Mouse (Mus musculus) hindbrain, embryonic 11.5 days (tissue): ENCODE data around the gene Slco1a1. TPM values are rescaled to one million over a fixed set of nuclear protein-coding genes. Genes with fewer than 3 reads are reported as not detected.

Experiments
- ATAC-seq: fragments of 200-750 bp; cut with Nextera tagmentation; 2 replicates; pipeline ENCODE4 v1.8.0; 2017; ENCODE audit warnings: mild to moderate bottlenecking, moderate TSS enrichment, moderate library complexity; ENCODE audit not compliant: low FRiP score
- DNase-seq: peaks from one replicate; pipeline ENCODE4 v3.0.0-alpha.2; 2015; ENCODE audit warnings: low spot score
- H3K27ac ChIP-seq: fragments of 300-500 bp; sonication (generic); 2 replicates; pipeline ENCODE4 v1.5.1; 2014; ENCODE audit warnings: mild to moderate bottlenecking, low read depth, low read length
- H3K27me3 ChIP-seq: fragments of 300-500 bp; sonication (generic); 2 replicates; pipeline ENCODE4 v1.6.1; 2014; ENCODE audit warnings: mild to moderate bottlenecking, low read length, moderate library complexity, mixed read lengths; ENCODE audit not compliant: control insufficient read depth, insufficient read depth
- H3K36me3 ChIP-seq: fragments of 300-500 bp; sonication (generic); 2 replicates; pipeline ENCODE4 v1.6.1; 2014; ENCODE audit warnings: mild to moderate bottlenecking, low read length, moderate library complexity, mixed read lengths; ENCODE audit not compliant: control insufficient read depth, insufficient read depth
- H3K4me1 ChIP-seq: fragments of 300-500 bp; sonication (generic); replicated peaks from 2 replicates; pipeline ENCODE4 v1.6.1; 2014; ENCODE audit warnings: low read length, mixed read lengths; ENCODE audit not compliant: control insufficient read depth, insufficient read depth
- H3K4me2 ChIP-seq: fragments of 300-500 bp; sonication (generic); replicated peaks from 2 replicates; pipeline ENCODE4 v1.6.1; 2014; ENCODE audit warnings: mild to moderate bottlenecking, low read depth, low read length
- H3K4me3 ChIP-seq: fragments of 300-500 bp; sonication (generic); 2 replicates; pipeline ENCODE4 v1.5.1; 2014; ENCODE audit warnings: low read depth, low read length
- H3K9ac ChIP-seq: fragments of 300-500 bp; sonication (generic); 2 replicates; pipeline ENCODE4 v1.6.1; 2014; ENCODE audit warnings: low read depth, low read length
- H3K9me3 ChIP-seq: fragments of 300-500 bp; sonication (generic); 2 replicates; pipeline ENCODE4 v1.6.1; 2016; ENCODE audit warnings: low read length; ENCODE audit not compliant: control insufficient read depth
- WGBS: fragments of 180-500 bp; shearing (Covaris S2); extraction: QIAGEN DNeasy Blood & Tissue Kit; methylation state at CpG from one replicate; pipeline ENCODE4 v1.1.7; 2014; 5-methylcytosine and 5-hydroxymethylcytosine counted together
- polyA plus RNA-seq: library from polyadenylated mRNA; unstranded; fragments of >200 nt; fragmentation: Nextera tagmentation; extraction: Ambion mirVana; gene quantifications from 2 replicates; pipeline ENCODE4 v1.2.1, GENCODE M21; 2014

Gene Slco1a1
- not detected in 2 replicates for polyA plus RNA-seq

DNA sequence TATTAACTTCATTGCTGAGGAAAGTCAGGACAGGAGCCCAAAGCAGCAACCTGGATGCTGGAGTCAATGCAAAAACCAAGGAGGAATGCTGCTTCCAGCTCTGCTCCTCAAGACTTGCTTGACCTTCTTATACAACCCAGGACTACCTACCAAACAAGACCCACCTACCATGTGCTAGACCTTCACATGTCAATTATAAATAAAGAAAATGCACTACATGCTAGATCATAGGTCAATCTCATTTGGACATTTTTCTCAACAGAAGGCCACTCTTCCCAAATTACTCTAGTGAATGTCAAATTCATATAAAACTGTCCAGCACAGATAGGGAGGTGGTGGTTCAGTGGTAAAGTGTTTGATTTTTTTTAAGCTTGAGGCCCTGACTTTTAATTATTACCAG, at the start of gene Slco1a1:
Gene Slco1a1, minus strand, starts transcription at position 101 of the 400 bp plus-strand sequence.
- Histone ChIP-seq H3K36me3 (no peaks in the 10 kb centered on the region), H3K4me3 (no peak within 1 kb of the TSS), H3K9me3 (no peaks in the 10 kb centered on the region), H3K9ac (no peak within 1 kb of the TSS), H3K27me3 (no peaks in the 10 kb centered on the region), H3K27ac (no peak within 1 kb of the TSS), H3K4me2 (no peak within 1 kb of the TSS), H3K4me1 (no peaks in the 10 kb centered on the region)
- DNase-seq (no peak), ATAC-seq (no peak)

GRCm38 (mm10) chr6:141986772-141987171, 40.0 kb upstream of the Slco1a1 start:
- Histone ChIP-seq H3K4me1 (no peaks in the 10 kb centered on the region), H3K4me3 (no peak overlapping the region), H3K27me3 (no peaks in the 10 kb centered on the region), H3K36me3 (no peaks in the 10 kb centered on the region), H3K9ac (no peak overlapping the region), H3K27ac (no peak overlapping the region), H3K9me3 (no peaks in the 10 kb centered on the region), H3K4me2 (no peak overlapping the region)
- no peak for ATAC-seq
- WGBS: 97% methylated on average over 6 of the region's 6 CpGs
- no peak for DNase-seq

DNA sequence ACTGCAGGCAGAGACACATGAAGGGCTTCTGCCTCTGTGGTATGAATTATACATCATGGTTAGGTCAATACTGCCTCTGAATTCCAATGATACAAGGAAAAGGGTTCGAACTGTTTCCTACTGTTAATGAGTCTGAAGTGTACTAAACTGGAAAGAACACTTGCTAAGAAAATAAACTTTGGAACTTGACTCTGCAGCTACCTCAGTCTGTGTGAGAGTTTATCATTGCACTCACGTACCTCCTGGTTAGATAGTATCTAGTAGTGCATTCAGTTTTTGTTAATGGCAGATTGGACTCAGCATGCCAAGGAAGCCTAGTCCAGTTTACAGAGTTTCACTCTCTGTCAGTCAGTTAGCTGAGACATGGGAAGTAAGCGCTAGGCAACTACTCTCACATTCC, 37.9 kb upstream of the Slco1a1 start:
- WGBS: 87% methylated on average over 3 of the region's 3 CpGs
- Histone ChIP-seq H3K36me3 (no peaks in the 10 kb centered on the region), H3K27ac (no peak overlapping the region), H3K4me1 (no peaks in the 10 kb centered on the region), H3K4me2 (no peak overlapping the region), H3K4me3 (no peak overlapping the region), H3K27me3 (no peaks in the 10 kb centered on the region), H3K9me3 (no peaks in the 10 kb centered on the region), H3K9ac (no peak overlapping the region)
- ATAC-seq (no peak), DNase-seq (no peak)

DNA sequence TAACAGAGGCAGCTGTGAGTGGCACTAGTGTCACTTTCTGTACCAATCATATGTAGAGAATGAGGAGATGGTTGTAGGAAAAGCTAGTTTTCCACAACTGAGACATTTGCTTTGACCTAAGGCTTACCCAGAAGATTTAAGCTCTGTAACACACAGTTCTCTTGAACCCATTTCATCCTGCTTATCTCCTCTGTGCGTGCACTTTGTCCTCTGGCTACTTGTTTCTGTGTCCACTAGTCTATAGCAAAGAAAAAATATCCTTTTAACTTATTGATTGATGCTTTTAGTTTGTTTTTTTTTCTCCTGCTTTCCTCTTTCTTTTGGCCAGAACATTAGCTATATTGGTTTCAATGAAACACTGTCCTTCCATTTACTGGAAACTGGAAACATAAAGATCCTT, 15.7 kb upstream of the Slco1a1 start:
- WGBS: 91% methylated on average over 1 of the region's 1 CpGs
- ATAC-seq: no peak
- Histone ChIP-seq H3K4me2 (no peak overlapping the region), H3K27me3 (no peaks in the 10 kb centered on the region), H3K4me1 (no peaks in the 10 kb centered on the region), H3K4me3 (no peak overlapping the region), H3K27ac (no peak overlapping the region), H3K9me3 (no peaks in the 10 kb centered on the region), H3K36me3 (no peaks in the 10 kb centered on the region), H3K9ac (no peak overlapping the region)
- DNase-seq: no peak

DNA sequence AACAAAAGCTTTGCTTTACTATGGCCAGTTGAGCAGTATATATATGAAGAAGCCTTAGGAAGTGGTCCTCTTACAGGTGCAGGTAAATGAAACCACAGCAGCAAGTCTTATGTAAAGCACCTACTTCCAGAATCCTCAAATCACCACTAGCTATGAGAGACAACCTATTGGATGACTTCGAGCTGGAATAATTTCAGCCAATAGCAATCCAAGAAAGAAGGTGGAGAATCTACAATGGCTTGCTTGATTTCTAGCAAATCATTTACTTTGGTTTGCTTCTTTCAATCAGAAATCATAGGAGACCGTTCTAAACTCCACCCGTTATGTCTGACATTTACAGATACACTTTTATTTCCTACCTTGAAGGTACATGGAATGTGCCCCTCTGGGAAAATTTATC, 15.1 kb upstream of the Slco1a1 start:
- H3K4me1 ChIP-seq: no peaks in the 10 kb centered on the region
- no peak overlapping the region for H3K4me3 ChIP-seq
- no peak overlapping the region for H3K9ac ChIP-seq
- no peak overlapping the region for H3K27ac ChIP-seq
- no peaks in the 10 kb centered on the region for H3K27me3 ChIP-seq
- no peak for DNase-seq
- no peak overlapping the region for H3K4me2 ChIP-seq
- no peaks in the 10 kb centered on the region for H3K9me3 ChIP-seq
- WGBS: 93% methylated on average over 3 of the region's 3 CpGs
- H3K36me3 ChIP-seq: no peaks in the 10 kb centered on the region
- ATAC-seq: no peak

DNA sequence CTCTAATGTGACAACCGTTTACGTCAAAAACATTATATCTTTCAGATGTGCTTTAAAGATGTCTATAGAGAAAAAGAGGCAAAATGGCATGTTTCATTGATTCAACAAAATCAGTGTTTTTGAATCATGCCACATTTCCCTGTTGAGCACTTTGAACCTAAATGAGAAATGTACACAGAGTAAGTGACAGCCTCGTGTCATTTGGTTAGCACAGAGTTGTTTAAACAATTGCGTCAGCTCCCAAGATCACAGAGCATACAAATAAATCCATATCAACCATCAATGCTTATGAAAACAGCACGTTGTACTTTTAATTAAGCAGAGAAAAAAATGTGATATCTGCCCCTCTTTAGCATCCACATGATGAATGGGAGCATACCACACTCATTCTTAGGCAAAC, 13.7 kb upstream of the Slco1a1 start:
- ATAC-seq: no peak
- H3K9me3 ChIP-seq: no peaks in the 10 kb centered on the region
- H3K4me3 ChIP-seq: no peak overlapping the region

DNA sequence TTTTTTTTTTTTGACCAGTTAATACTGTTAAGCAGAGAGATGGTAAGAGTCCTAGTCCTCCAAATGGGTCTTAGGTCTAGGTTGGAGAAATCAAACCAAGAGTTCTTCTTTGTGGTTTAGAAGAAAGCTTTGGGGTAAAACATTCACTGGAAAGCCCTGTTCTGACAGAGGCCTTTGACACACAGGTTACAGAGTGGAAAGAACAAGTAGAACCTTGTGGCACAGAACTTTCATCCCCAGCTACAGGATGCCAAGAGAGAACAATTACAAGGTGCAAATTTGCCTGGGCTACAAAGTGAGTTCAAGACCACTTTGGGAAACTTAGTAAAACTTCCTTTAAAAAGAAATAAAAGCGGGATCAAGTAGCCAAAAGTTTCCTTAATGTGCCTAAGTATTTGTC, 6.3 kb downstream of the Slco1a1 start:
- Histone ChIP-seq H3K4me1 (no peaks in the 10 kb centered on the region), H3K36me3 (no peaks in the 10 kb centered on the region), H3K4me3 (no peak overlapping the region), H3K27ac (no peak overlapping the region), H3K27me3 (no peaks in the 10 kb centered on the region), H3K9ac (no peak overlapping the region), H3K9me3 (no peaks in the 10 kb centered on the region), H3K4me2 (no peak overlapping the region)
- DNase-seq (no peak), ATAC-seq (no peak)
- WGBS: 79% methylated on average over 1 of the region's 1 CpGs

More for the DNA sequence above, 13.7 kb upstream of the Slco1a1 start:
- H3K27me3 ChIP-seq: no peaks in the 10 kb centered on the region
- no peak overlapping the region for H3K4me2 ChIP-seq
- DNase-seq: no peak
- no peaks in the 10 kb centered on the region for H3K36me3 ChIP-seq
- 78% methylated on average over 5 of the region's 5 CpGs for WGBS
- no peak overlapping the region for H3K9ac ChIP-seq
- no peak overlapping the region for H3K27ac ChIP-seq
- no peaks in the 10 kb centered on the region for H3K4me1 ChIP-seq

DNA sequence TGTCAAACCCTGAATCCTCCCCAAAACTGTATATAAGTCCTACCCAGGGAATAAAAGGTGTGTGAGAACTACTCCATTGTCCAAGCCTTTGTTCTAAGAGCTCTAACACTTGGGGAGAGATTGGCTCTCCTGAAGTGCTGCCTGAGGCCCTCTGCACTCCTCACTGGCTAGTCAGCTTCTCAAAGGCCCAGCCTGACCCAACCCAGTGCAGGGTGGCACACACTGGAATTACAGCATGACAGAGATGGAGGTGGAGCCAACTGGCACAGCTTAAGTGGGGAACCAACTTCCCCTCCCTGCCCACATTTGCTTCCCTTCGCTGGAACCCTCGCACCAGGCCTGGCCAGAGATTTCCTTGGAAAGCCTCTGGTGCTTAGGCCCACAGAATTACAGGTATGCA, 48.6 kb downstream of the Slco1a1 start:
- no peaks in the 10 kb centered on the region for H3K36me3 ChIP-seq
- no peaks in the 10 kb centered on the region for H3K4me1 ChIP-seq
- H3K4me2 ChIP-seq: no peak overlapping the region
- no peak overlapping the region for H3K4me3 ChIP-seq
- no peak for DNase-seq
- no peak overlapping the region for H3K9ac ChIP-seq
- ATAC-seq: no peak
- no peak overlapping the region for H3K27ac ChIP-seq
- no peaks in the 10 kb centered on the region for H3K9me3 ChIP-seq
- H3K27me3 ChIP-seq: no peaks in the 10 kb centered on the region
- 55% methylated on average over 2 of the region's 2 CpGs for WGBS

GRCm38 (mm10) chr6:141889723-141890122, 57.0 kb downstream of the Slco1a1 start:
- Histone ChIP-seq H3K9ac (no peak overlapping the region), H3K4me2 (no peak overlapping the region), H3K4me1 (no peaks in the 10 kb centered on the region), H3K9me3 (no peaks in the 10 kb centered on the region), H3K36me3 (no peaks in the 10 kb centered on the region), H3K27me3 (no peaks in the 10 kb centered on the region), H3K27ac (no peak overlapping the region), H3K4me3 (no peak overlapping the region)
- WGBS: 63% methylated on average over 2 of the region's 2 CpGs
- DNase-seq (no peak), ATAC-seq (no peak)
